Mouse (Mus musculus) heart, postnatal 0 days (tissue): ENCODE data around the gene Mast2. TPM values are rescaled to one million over a fixed set of nuclear protein-coding genes. Genes with fewer than 3 reads are reported as not detected.
A peak's percentile ranks its signal among the peaks of the same experiment; 100 is the strongest.

Experiments
- ATAC-seq: fragments of 200-750 bp; cut with Nextera tagmentation; 2 replicates; pipeline ENCODE4 v1.8.0; 2017; ENCODE audit warnings: low read depth, moderate number of reproducible peaks, moderate library complexity; ENCODE audit not compliant: insufficient read depth
- DNase-seq: peaks from one replicate; pipeline ENCODE4 v3.0.0-alpha.2; 2016; ENCODE audit warnings: low spot score
- H3K27ac ChIP-seq: fragments of 300-500 bp; sonication (generic); 2 replicates; pipeline ENCODE4 v1.5.1; 2014; ENCODE audit warnings: low read depth, mild to moderate bottlenecking
- H3K27me3 ChIP-seq: fragments of 300-500 bp; sonication (generic); 2 replicates; pipeline ENCODE4 v1.6.1; 2014; ENCODE audit warnings: low read length, mixed read lengths; ENCODE audit not compliant: control insufficient read depth, insufficient read depth
- H3K36me3 ChIP-seq: fragments of 300-500 bp; sonication (generic); replicated peaks from 2 replicates; pipeline ENCODE4 v1.6.1; 2014; ENCODE audit warnings: low read length, mixed read lengths; ENCODE audit not compliant: control insufficient read depth, insufficient read depth
- H3K4me1 ChIP-seq: fragments of 300-500 bp; sonication (generic); 2 replicates; pipeline ENCODE4 v1.6.1; 2014; ENCODE audit warnings: antibody characterized with exemption; ENCODE audit not compliant: control insufficient read depth, insufficient read depth
- H3K4me2 ChIP-seq: fragments of 300-500 bp; sonication (generic); 2 replicates; pipeline ENCODE4 v1.6.1; 2014; ENCODE audit warnings: low read depth, mild to moderate bottlenecking, low read length, moderate library complexity
- H3K4me3 ChIP-seq: fragments of 300-500 bp; sonication (generic); 2 replicates; pipeline ENCODE4 v1.5.1; 2014; ENCODE audit warnings: low read depth, low read length
- H3K9ac ChIP-seq: fragments of 300-500 bp; sonication (generic); replicated peaks from 2 replicates; pipeline ENCODE4 v1.6.1; 2014; ENCODE audit warnings: low read depth, low read length, mixed read lengths
- H3K9me3 ChIP-seq: fragments of 300-500 bp; sonication (generic); replicated peaks from 2 replicates; pipeline ENCODE4 v1.6.1; 2016; ENCODE audit warnings: low read length; ENCODE audit not compliant: control insufficient read depth
- CTCF ChIP-seq: IDR thresholded peaks from 2 replicates; pipeline ENCODE4 v1.5.1; 2016; ENCODE audit warnings: antibody characterized with exemption, control low read depth, low read depth
- EP300 ChIP-seq: IDR thresholded peaks from 2 replicates; pipeline ENCODE4 v1.6.1; 2016; ENCODE audit warnings: antibody characterized with exemption, low read depth
- WGBS: fragments of 180-500 bp; shearing (Covaris S2); extraction: QIAGEN DNeasy Blood & Tissue Kit; methylation state at CpG from one replicate; pipeline ENCODE4 v1.1.7; 2014; 5-methylcytosine and 5-hydroxymethylcytosine counted together
- polyA plus RNA-seq: library from polyadenylated mRNA; unstranded; fragments of >200 nt; fragmentation: Nextera tagmentation; extraction: Ambion mirVana; gene quantifications from 2 replicates; pipeline ENCODE4 v1.2.1, GENCODE M21; 2015
- total RNA-seq: library from RNA; depleted of rRNA; stranded (reverse); fragments of >200 nt; gene quantifications from 2 replicates; pipeline ENCODE4 v1.2.3, GENCODE M21; 2014; ENCODE audit warnings: low replicate concordance

Gene Mast2
- total and polyA plus RNA-seq, 2 experiments from 2014 or later, result 14.9 to 52.5 TPM

DNA sequence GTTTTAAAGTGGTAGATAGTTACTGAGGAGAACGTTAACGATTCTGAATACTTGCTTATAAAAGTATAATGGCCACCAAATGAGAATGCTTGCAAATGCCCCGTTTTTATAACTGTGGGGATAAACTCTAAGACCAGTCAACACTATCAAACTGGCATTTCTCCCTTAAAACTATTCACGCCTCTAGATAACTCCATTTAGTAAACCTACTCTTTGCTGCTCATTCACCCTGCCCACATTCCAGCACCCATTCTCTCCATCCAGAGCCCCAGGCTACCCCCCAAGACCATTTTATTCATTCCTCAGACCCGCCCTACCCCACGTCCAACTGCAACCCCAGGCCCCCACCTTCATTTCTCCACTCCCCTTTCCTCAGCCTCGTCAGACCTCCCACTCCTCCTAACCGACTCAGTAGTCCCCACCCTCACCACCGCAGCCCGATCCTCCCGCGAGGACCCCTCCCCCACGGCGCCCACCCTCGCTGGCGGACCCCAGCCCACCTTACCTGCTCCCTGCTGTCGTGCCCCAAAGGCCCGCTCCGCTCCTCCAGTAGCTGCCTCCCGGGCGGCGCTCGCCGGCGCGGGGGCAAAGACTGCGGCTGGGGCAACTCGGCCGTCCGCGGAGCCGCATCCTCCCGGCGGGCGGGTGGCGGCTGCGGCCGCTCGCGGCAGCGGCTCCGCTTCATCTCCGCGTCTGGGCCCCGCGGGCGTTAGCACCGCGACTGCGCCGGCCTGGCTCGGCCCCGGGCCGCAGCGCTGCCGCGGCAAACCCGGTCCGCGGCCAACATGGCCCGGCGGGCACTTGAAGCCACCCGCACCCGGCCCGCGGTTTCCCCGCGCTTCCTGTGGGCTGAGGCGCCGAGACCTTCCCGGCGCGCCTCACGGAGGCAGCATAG is 505 bp downstream of the Mast2 start:
- peak overlapping the region; percentile 89 for H3K9ac ChIP-seq
- DNase-seq (peak; percentile 23), ATAC-seq (peak; percentile 61)
- H3K4me1 ChIP-seq, result 0 out of 2 replicates have a peak, but pooled peaks cover 7% of the 10 kb centered on the region
- TF ChIP-seq EP300 (no peak), CTCF (0 out of 2 replicates have a peak, but pooled peaks have one; percentile 2)
- peak overlapping the region; percentile 78 for H3K4me2 ChIP-seq
- H3K4me3 ChIP-seq, result peak overlapping the region; percentile 86
- no peaks in the 10 kb centered on the region for H3K27me3 ChIP-seq
- H3K36me3 ChIP-seq, result no peaks in the 10 kb centered on the region
- H3K27ac ChIP-seq, result peak overlapping the region; percentile 84
- H3K9me3 ChIP-seq, result peaks cover 8% of the 10 kb centered on the region; the same call in 1 of the 2 replicates
- WGBS, result under 1% methylated on average over 56 of the region's 74 CpGs

- Histone ChIP-seq H3K9ac (no peak overlapping the region), H3K27ac (no peak overlapping the region), H3K4me2 (no peak overlapping the region), H3K27me3 (no peaks in the 10 kb centered on the region), H3K4me1 (0 out of 2 replicates have a peak, but pooled peaks cover 7% of the 10 kb centered on the region), H3K36me3 (no peaks in the 10 kb centered on the region), H3K9me3 (no peaks in the 10 kb centered on the region), H3K4me3 (no peak overlapping the region)
- DNase-seq, result no peak
- TF ChIP-seq EP300 (no peak), CTCF (no peak)
- 92% methylated on average over 3 of the region's 3 CpGs for WGBS
- no peak for ATAC-seq
Measured at GRCm38 (mm10) chr4:116461943-116462342, 2.0 kb downstream of the Mast2 start.

- DNase-seq, result no peak
- no peak overlapping the region for H3K4me3 ChIP-seq
- no peak for TF ChIP-seq CTCF
- TF ChIP-seq EP300, result no peak
- no peaks in the 10 kb centered on the region for H3K4me1 ChIP-seq
- no peaks in the 10 kb centered on the region for H3K9me3 ChIP-seq
- H3K27ac ChIP-seq, result no peak overlapping the region
- no peak overlapping the region for H3K4me2 ChIP-seq
- ATAC-seq, result no peak
- no peaks in the 10 kb centered on the region for H3K36me3 ChIP-seq
- H3K9ac ChIP-seq, result no peak overlapping the region
- no peaks in the 10 kb centered on the region for H3K27me3 ChIP-seq
Measured at GRCm38 (mm10) chr4:116451553-116451952, 12.4 kb downstream of the Mast2 start.

- H3K36me3 ChIP-seq, result no peaks in the 10 kb centered on the region
- DNase-seq (no peak), ATAC-seq (no peak)
- TF ChIP-seq CTCF, result no peak
- no peak for TF ChIP-seq EP300
- H3K27me3 ChIP-seq, result no peaks in the 10 kb centered on the region
- H3K9me3 ChIP-seq, result no peaks in the 10 kb centered on the region
- no peak overlapping the region for H3K27ac ChIP-seq
- H3K4me3 ChIP-seq, result no peak overlapping the region
- H3K4me2 ChIP-seq, result no peak overlapping the region
- H3K9ac ChIP-seq, result no peak overlapping the region
- no peaks in the 10 kb centered on the region for H3K4me1 ChIP-seq
Measured at GRCm38 (mm10) chr4:116449951-116450350, 14.0 kb downstream of the Mast2 start.

GRCm38 (mm10) chr4:116448673-116449072 is 15.3 kb downstream of the Mast2 start:
- Histone ChIP-seq H3K4me2 (peak overlapping the region; percentile 46), H3K36me3 (no peaks in the 10 kb centered on the region), H3K4me3 (peak overlapping the region; percentile 13; the same call in 1 of the 2 replicates), H3K27me3 (no peaks in the 10 kb centered on the region), H3K27ac (no peak overlapping the region), H3K9me3 (no peaks in the 10 kb centered on the region), H3K4me1 (no peaks in the 10 kb centered on the region), H3K9ac (no peak overlapping the region)
- peak; percentile 80 for TF ChIP-seq CTCF
- TF ChIP-seq EP300, result no peak
- WGBS, result 35% methylated on average over 8 of the region's 8 CpGs
- DNase-seq (peak; percentile 64), ATAC-seq (no peak)

- Histone ChIP-seq H3K4me1 (no peaks in the 10 kb centered on the region), H3K27ac (no peak overlapping the region), H3K9ac (no peak overlapping the region), H3K27me3 (no peaks in the 10 kb centered on the region), H3K36me3 (no peaks in the 10 kb centered on the region), H3K4me3 (no peak overlapping the region), H3K9me3 (no peaks in the 10 kb centered on the region), H3K4me2 (no peak overlapping the region)
- no peak for DNase-seq
- no peak for ATAC-seq
- 98% methylated on average over 1 of the region's 1 CpGs for WGBS
- TF ChIP-seq CTCF, result no peak
- TF ChIP-seq EP300, result no peak
Measured at GRCm38 (mm10) chr4:116439383-116439782, 24.6 kb downstream of the Mast2 start.
